Mouse (Mus musculus): ENCODE data around the gene 2900011O08Rik. TPM values are rescaled to one million over a fixed set of nuclear protein-coding genes. Genes with fewer than 3 reads are reported as not detected.

The 2900011O08Rik gene
- polyA plus RNA-seq, 1 experiment = 162 TPM

DNA sequence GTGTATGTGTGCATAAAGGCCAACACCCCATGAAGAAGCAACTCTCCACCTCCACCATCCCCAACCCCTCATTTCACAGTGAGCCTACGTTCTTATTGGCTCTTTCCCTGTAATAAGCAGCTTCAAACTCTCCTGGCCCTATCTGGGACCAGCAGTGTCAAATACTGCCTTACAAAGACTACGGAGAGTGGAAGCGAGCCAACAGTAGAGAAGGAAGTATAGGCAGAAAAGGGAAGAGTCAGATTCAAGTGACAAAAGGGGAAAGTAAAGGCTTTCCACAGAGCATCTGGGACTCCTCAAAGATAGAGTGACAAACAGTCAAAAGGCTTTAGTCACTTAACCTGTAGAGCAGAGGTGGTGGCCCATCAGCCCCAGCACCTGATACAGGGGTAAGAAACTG, 126.3 kb downstream of the 2900011O08Rik start:
- Histone ChIP-seq H3K4me1 (ENCODE audit: control insufficient read depth, insufficient read depth, low read length) (no peaks in the 10 kb centered on the region), H3K4me3 (replicated peaks; ENCODE audit: insufficient read depth, low read depth, low read length) (no peak overlapping the region), H3K27ac (ENCODE audit: insufficient read depth, low read length) (no peak overlapping the region), H3K27me3 (ENCODE audit: control insufficient read depth, insufficient read depth, low read length) (no peaks in the 10 kb centered on the region)
- WGBS = 92% methylated on average over 3 of the region's 3 CpGs
- TF ChIP-seq POLR2A (IDR thresholded peaks at IDR 0.05; ENCODE audit: borderline replicate concordance, insufficient read depth, low read length) = no peak
- TF ChIP-seq CTCF (IDR thresholded peaks at IDR 0.05; ENCODE audit: borderline replicate concordance, insufficient read depth, low read depth, low read length) = no peak
- DNase-seq = no peak

- WGBS = 81% methylated on average over 2 of the region's 2 CpGs
- Histone ChIP-seq H3K27me3 (ENCODE audit: control insufficient read depth, insufficient read depth, low read length) (no peaks in the 10 kb centered on the region), H3K4me1 (ENCODE audit: control insufficient read depth, insufficient read depth, low read length) (no peaks in the 10 kb centered on the region; the same call in 1 of the 2 replicates), H3K4me3 (replicated peaks; ENCODE audit: insufficient read depth, low read depth, low read length) (no peak overlapping the region), H3K27ac (ENCODE audit: insufficient read depth, low read length) (no peak overlapping the region)
- TF ChIP-seq CTCF (IDR thresholded peaks at IDR 0.05; ENCODE audit: borderline replicate concordance, insufficient read depth, low read depth, low read length) (no peak), POLR2A (IDR thresholded peaks at IDR 0.05; ENCODE audit: borderline replicate concordance, insufficient read depth, low read length) (no peak)
- no peak for DNase-seq
Observed at GRCm38 (mm10) chr16:14117299-14117698, 130.9 kb downstream of the 2900011O08Rik start.

DNA sequence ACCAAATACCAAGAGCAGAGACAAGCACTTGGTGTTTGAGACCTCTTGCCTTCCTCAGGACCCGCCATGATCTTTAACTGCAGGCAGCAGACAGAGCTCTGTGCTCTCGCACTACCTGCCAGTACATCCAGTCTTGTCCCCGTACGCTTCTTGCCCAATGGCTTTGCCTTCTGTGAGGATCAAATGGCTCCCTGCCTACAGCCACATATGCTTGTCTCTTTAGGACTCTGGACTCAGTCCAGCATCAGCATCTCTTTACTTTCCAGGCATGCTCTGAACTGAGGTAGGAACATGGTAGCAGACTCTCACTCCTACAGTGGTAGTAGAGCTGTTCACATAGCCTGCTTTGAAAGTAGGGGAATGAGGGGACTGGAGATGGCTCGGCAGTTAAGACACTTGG, 134.5 kb downstream of the 2900011O08Rik start:
- peak; percentile 74 to 91 for DNase-seq
- WGBS = 26% methylated on average over 5 of the region's 5 CpGs

GRCm38 (mm10) chr16:14121563-14121962, 135.2 kb downstream of the 2900011O08Rik start:
- Histone ChIP-seq H3K4me3 (replicated peaks; ENCODE audit: insufficient read depth, low read depth, low read length) (no peak overlapping the region), H3K27ac (ENCODE audit: insufficient read depth, low read length) (no peak overlapping the region), H3K4me1 (ENCODE audit: control insufficient read depth, insufficient read depth, low read length) (no peaks in the 10 kb centered on the region; the same call in 1 of the 2 replicates), H3K27me3 (ENCODE audit: control insufficient read depth, insufficient read depth, low read length) (no peaks in the 10 kb centered on the region)
- DNase-seq = no peak
- TF ChIP-seq CTCF (IDR thresholded peaks at IDR 0.05; ENCODE audit: borderline replicate concordance, insufficient read depth, low read depth, low read length) = no peak
- TF ChIP-seq POLR2A (IDR thresholded peaks at IDR 0.05; ENCODE audit: borderline replicate concordance, insufficient read depth, low read length) = no peak
- over 99% methylated on average over 7 of the region's 7 CpGs for WGBS

More for the DNA sequence above, 134.5 kb downstream of the 2900011O08Rik start:
- no peak overlapping the region for H3K4me3 ChIP-seq (replicated peaks; ENCODE audit: insufficient read depth, low read depth, low read length)
- TF ChIP-seq CTCF (IDR thresholded peaks at IDR 0.05; ENCODE audit: borderline replicate concordance, insufficient read depth, low read depth, low read length) (no peak), POLR2A (IDR thresholded peaks at IDR 0.05; ENCODE audit: borderline replicate concordance, insufficient read depth, low read length) (no peak)
- H3K4me1 ChIP-seq (ENCODE audit: control insufficient read depth, insufficient read depth, low read length) = no peaks in the 10 kb centered on the region; the same call in 1 of the 2 replicates
- no peaks in the 10 kb centered on the region for H3K27me3 ChIP-seq (ENCODE audit: control insufficient read depth, insufficient read depth, low read length)
- H3K27ac ChIP-seq (ENCODE audit: insufficient read depth, low read length) = peak overlapping the region; percentile 43; the same call in 1 of the 2 replicates

DNA sequence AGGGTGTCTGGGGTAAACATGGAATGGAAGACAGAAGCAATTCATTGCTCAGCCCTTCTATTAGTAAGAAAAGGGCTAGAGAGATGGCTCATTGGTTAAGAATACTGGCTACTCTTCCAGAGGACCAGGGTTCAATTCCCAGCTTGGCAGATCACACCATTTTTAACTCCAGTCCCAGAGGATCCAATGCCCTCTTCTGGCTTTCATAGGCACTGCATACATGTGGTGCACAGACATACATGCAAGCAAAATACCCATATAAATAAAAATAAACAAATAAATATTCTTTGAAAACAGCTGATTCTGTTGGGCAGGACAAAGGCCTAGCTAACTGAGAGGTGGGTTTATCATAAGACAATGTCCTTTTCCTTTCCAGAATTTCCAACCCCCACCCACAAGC, 136.2 kb downstream of the 2900011O08Rik start:
- Histone ChIP-seq H3K4me3 (replicated peaks; ENCODE audit: insufficient read depth, low read depth, low read length) (no peak overlapping the region), H3K27ac (ENCODE audit: insufficient read depth, low read length) (no peak overlapping the region), H3K4me1 (ENCODE audit: control insufficient read depth, insufficient read depth, low read length) (no peaks in the 10 kb centered on the region; the same call in 1 of the 2 replicates), H3K27me3 (ENCODE audit: control insufficient read depth, insufficient read depth, low read length) (no peaks in the 10 kb centered on the region)
- DNase-seq = no peak
- TF ChIP-seq POLR2A (IDR thresholded peaks at IDR 0.05; ENCODE audit: borderline replicate concordance, insufficient read depth, low read length) = no peak
- TF ChIP-seq CTCF (IDR thresholded peaks at IDR 0.05; ENCODE audit: borderline replicate concordance, insufficient read depth, low read depth, low read length) = no peak

DNA sequence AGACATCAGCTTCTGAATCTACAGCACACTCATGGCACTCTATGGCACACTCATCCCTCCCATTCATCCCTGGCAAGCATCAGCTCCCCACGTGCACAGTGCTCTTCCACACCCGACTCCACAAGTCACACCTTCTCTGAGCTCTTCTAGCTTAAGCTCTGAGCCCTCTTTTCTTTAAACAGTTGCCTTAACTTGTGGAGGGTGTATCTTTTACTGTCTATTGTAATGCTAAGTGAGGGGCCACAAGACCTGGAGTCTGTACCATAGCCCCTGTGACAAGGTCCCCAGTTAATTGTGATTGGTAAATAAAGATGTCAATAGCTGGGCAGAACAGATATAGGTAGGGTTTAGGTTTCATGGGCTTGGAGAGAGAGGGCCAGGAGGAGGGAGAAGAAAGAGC, 137.5 kb downstream of the 2900011O08Rik start:
- no peak overlapping the region for H3K27ac ChIP-seq (ENCODE audit: insufficient read depth, low read length)
- no peak for DNase-seq
- WGBS = 92% methylated on average over 2 of the region's 2 CpGs
- H3K4me1 ChIP-seq (ENCODE audit: control insufficient read depth, insufficient read depth, low read length) = no peaks in the 10 kb centered on the region; the same call in 1 of the 2 replicates
- TF ChIP-seq POLR2A (IDR thresholded peaks at IDR 0.05; ENCODE audit: borderline replicate concordance, insufficient read depth, low read length) = no peak
- TF ChIP-seq CTCF (IDR thresholded peaks at IDR 0.05; ENCODE audit: borderline replicate concordance, insufficient read depth, low read depth, low read length) = no peak
- H3K27me3 ChIP-seq (ENCODE audit: control insufficient read depth, insufficient read depth, low read length) = no peaks in the 10 kb centered on the region
- no peak overlapping the region for H3K4me3 ChIP-seq (replicated peaks; ENCODE audit: insufficient read depth, low read depth, low read length)

GRCm38 (mm10) chr16:14124709-14125108, 138.3 kb downstream of the 2900011O08Rik start:
- no peak for DNase-seq
- WGBS = 80% methylated on average over 7 of the region's 7 CpGs
- no peaks in the 10 kb centered on the region for H3K27me3 ChIP-seq (ENCODE audit: control insufficient read depth, insufficient read depth, low read length)
- no peak overlapping the region for H3K4me3 ChIP-seq (replicated peaks; ENCODE audit: insufficient read depth, low read depth, low read length)
- H3K4me1 ChIP-seq (ENCODE audit: control insufficient read depth, insufficient read depth, low read length) = no peaks in the 10 kb centered on the region; the same call in 1 of the 2 replicates
- H3K27ac ChIP-seq (ENCODE audit: insufficient read depth, low read length) = no peak overlapping the region
- TF ChIP-seq CTCF (IDR thresholded peaks at IDR 0.05; ENCODE audit: borderline replicate concordance, insufficient read depth, low read depth, low read length) (no peak), POLR2A (IDR thresholded peaks at IDR 0.05; ENCODE audit: borderline replicate concordance, insufficient read depth, low read length) (no peak)

GRCm38 (mm10) chr16:14125253-14125652, 138.8 kb downstream of the 2900011O08Rik start:
- Histone ChIP-seq H3K4me3 (replicated peaks; ENCODE audit: insufficient read depth, low read depth, low read length) (no peak overlapping the region), H3K27ac (ENCODE audit: insufficient read depth, low read length) (no peak overlapping the region), H3K4me1 (ENCODE audit: control insufficient read depth, insufficient read depth, low read length) (no peaks in the 10 kb centered on the region; the same call in 1 of the 2 replicates), H3K27me3 (ENCODE audit: control insufficient read depth, insufficient read depth, low read length) (no peaks in the 10 kb centered on the region)
- DNase-seq = no peak
- TF ChIP-seq POLR2A (IDR thresholded peaks at IDR 0.05; ENCODE audit: borderline replicate concordance, insufficient read depth, low read length) (no peak), CTCF (IDR thresholded peaks at IDR 0.05; ENCODE audit: borderline replicate concordance, insufficient read depth, low read depth, low read length) (no peak)
- 97% methylated on average over 1 of the region's 1 CpGs for WGBS
